Comparison of ENCODE assay signal across 7 mouse cellular contexts in genomic region chr3:107680790-107681576, GRCm38 (mm10). TPM values are rescaled to one million over a fixed set of nuclear protein-coding genes. Genes with fewer than 3 reads are reported as not detected.
A peak's percentile ranks its signal among the peaks of the same experiment; 100 is the strongest.
DNase-seq lines count a peak whose midpoint lies in the region; ATAC-seq lines count a peak whose summit lies in the region.

No protein-coding gene starts in this region.

- peak; percentile 63 for ATAC-seq in neural tube, embryonic 13.5 days (ENCODE audit: low read depth)
- peak; percentile 68 for ATAC-seq in embryonic facial prominence, embryonic 14.5 days (ENCODE audit: low read depth)

- 0 out of 2 replicates have a peak overlapping the region, but pooled peaks have one; percentile 1 for H3K4me2 ChIP-seq in neural tube, embryonic 13.5 days
- H3K4me2 ChIP-seq in embryonic facial prominence, embryonic 14.5 days (ENCODE audit: low read depth, low read length), result peak overlapping the region; percentile 37

- no peaks in the 10 kb centered on the region for H3K9me3 ChIP-seq in neural tube, embryonic 13.5 days
- no peaks in the 10 kb centered on the region for H3K9me3 ChIP-seq in embryonic facial prominence, embryonic 14.5 days (ENCODE audit: control insufficient read depth, low read length)

- H3K27me3 ChIP-seq in neural tube, embryonic 13.5 days, result no peaks in the 10 kb centered on the region
- H3K27me3 ChIP-seq in embryonic facial prominence, embryonic 14.5 days (replicated peaks; ENCODE audit: control insufficient read depth, insufficient read depth, low read length), result no peaks in the 10 kb centered on the region

- DNase-seq in neural tube, embryonic 10.5 days (ENCODE audit: extremely low spot score, low spot score), result no peak
- DNase-seq in embryonic facial prominence, embryonic 14.5 days (ENCODE audit: low spot score), result peak; percentile 91
- DNase-seq in heart, postnatal 4 days, result peak; percentile 36
- DNase-seq in left cerebral cortex, postnatal 14 days (ENCODE audit: low spot score in 2 of 2), result peak; percentile 72 to 86
- DNase-seq in right cerebral cortex, postnatal 10 days (ENCODE audit: low spot score in 2 of 2), result peak; percentile 76 to 84
- no peak for DNase-seq in urinary bladder, postnatal 36 days (ENCODE audit: low spot score in 2 of 2)

- intact Hi-C loops in left cerebral cortex, postnatal 14 days (cut with DNase I), result no loop called here

- no peak overlapping the region for H3K9ac ChIP-seq in neural tube, embryonic 13.5 days
- no peak overlapping the region for H3K9ac ChIP-seq in embryonic facial prominence, embryonic 14.5 days (ENCODE audit: low read depth, low read length)

- WGBS in neural tube, embryonic 13.5 days, result 35% methylated on average over 7 of the region's 7 CpGs
- 19% methylated on average over 7 of the region's 7 CpGs for WGBS in embryonic facial prominence, embryonic 14.5 days

- peaks cover 40% of the 10 kb centered on the region for H3K4me1 ChIP-seq in neural tube, embryonic 13.5 days (replicated peaks)
- peaks cover 53% of the 10 kb centered on the region for H3K4me1 ChIP-seq in embryonic facial prominence, embryonic 14.5 days (ENCODE audit: control insufficient read depth, insufficient read depth, low read length)

- H3K36me3 ChIP-seq in neural tube, embryonic 13.5 days, result peaks cover 2% of the 10 kb centered on the region
- peaks cover 16% of the 10 kb centered on the region; the same call in 1 of the 2 replicates for H3K36me3 ChIP-seq in embryonic facial prominence, embryonic 14.5 days (ENCODE audit: control insufficient read depth, insufficient read depth, low read length)

- H3K27ac ChIP-seq in neural tube, embryonic 13.5 days (replicated peaks), result peak overlapping the region; percentile 35
- peak overlapping the region; percentile 75 for H3K27ac ChIP-seq in embryonic facial prominence, embryonic 14.5 days (replicated peaks; ENCODE audit: low read depth, low read length)

- no peak overlapping the region for H3K4me3 ChIP-seq in neural tube, embryonic 13.5 days
- H3K4me3 ChIP-seq in embryonic facial prominence, embryonic 14.5 days (ENCODE audit: low read depth, low read length), result no peak overlapping the region

RNA-seq across cellular contexts. Expression of gene Ahcyl1, which starts 15.4 kb away (rescaled TPM):
- 100 and 109 TPM in 2 replicates for polyA plus RNA-seq in neural tube, embryonic 13.5 days (2015; fragmentation: Nextera tagmentation; extraction: Ambion mirVana)
- 89.3 and 95.0 TPM in 2 replicates for polyA plus RNA-seq in embryonic facial prominence, embryonic 14.5 days (2014; fragmentation: Nextera tagmentation; extraction: Ambion mirVana)
- 10 to 100 TPM; 92.0 to 95.7 TPM for total RNA-seq in heart, postnatal 4 days (2021)
- 100 to 1,000 TPM; 304 to 313 TPM for total RNA-seq in left cerebral cortex, postnatal 14 days (2021)

RNA-seq across cellular contexts. Expression of gene Strip1, which starts 49.5 kb away (rescaled TPM):
- polyA plus RNA-seq in neural tube, embryonic 13.5 days (2015; fragmentation: Nextera tagmentation; extraction: Ambion mirVana), result 128 and 133 TPM in 2 replicates
- 53.7 and 59.7 TPM in 2 replicates for polyA plus RNA-seq in embryonic facial prominence, embryonic 14.5 days (2014; fragmentation: Nextera tagmentation; extraction: Ambion mirVana)
- total RNA-seq in heart, postnatal 4 days (2021), result 10 to 100 TPM; 34.8 to 38.0 TPM
- 10 to 100 TPM; 64.3 to 66.9 TPM for total RNA-seq in left cerebral cortex, postnatal 14 days (2021)

RNA-seq across cellular contexts. Expression of gene Gm10961, which starts 49.9 kb away (rescaled TPM):
- not detected in 2 replicates for polyA plus RNA-seq in neural tube, embryonic 13.5 days (2015; fragmentation: Nextera tagmentation; extraction: Ambion mirVana)
- polyA plus RNA-seq in embryonic facial prominence, embryonic 14.5 days (2014; fragmentation: Nextera tagmentation; extraction: Ambion mirVana), result not detected in 2 replicates
- total RNA-seq in heart, postnatal 4 days (2021), result not detected
- not detected for total RNA-seq in left cerebral cortex, postnatal 14 days (2021)

Comparison
In these comparisons a context has a peak if more than half of its experiments do, and no peak if none do; other contexts are left out.
1. DNase-seq: peak in embryonic facial prominence, embryonic 14.5 days (single experiment), heart, postnatal 4 days (single experiment), left cerebral cortex, postnatal 14 days (2 of 2) and right cerebral cortex, postnatal 10 days (2 of 2); none in neural tube, embryonic 10.5 days (single experiment) and urinary bladder, postnatal 36 days (0 of 2).